Mouse (Mus musculus) lung, embryonic 14.5 days (tissue): Measurements from ENCODE around the gene Msi1. TPM values are rescaled to one million over a fixed set of nuclear protein-coding genes. Genes with fewer than 3 reads are reported as not detected.

Experiments
- ATAC-seq: fragments of 200-750 bp; cut with Nextera tagmentation; 2 replicates; pipeline ENCODE4 v1.8.0; 2017; ENCODE audit warnings: mild to moderate bottlenecking, moderate TSS enrichment, moderate library complexity; ENCODE audit not compliant: insufficient read depth
- DNase-seq: peaks from one replicate; pipeline ENCODE4 v3.0.0-alpha.2; 2015
- H3K27ac ChIP-seq: fragments of 300-500 bp; sonication (generic); 2 replicates; pipeline ENCODE4 v1.5.1; 2014; ENCODE audit warnings: low read depth, mild to moderate bottlenecking, moderate library complexity
- H3K27me3 ChIP-seq: fragments of 300-500 bp; sonication (generic); 2 replicates; pipeline ENCODE4 v1.6.1; 2014; ENCODE audit warnings: low read length, control low read depth; ENCODE audit not compliant: insufficient read depth
- H3K36me3 ChIP-seq: fragments of 300-500 bp; sonication (generic); 2 replicates; pipeline ENCODE4 v1.6.1; 2014; ENCODE audit warnings: control low read depth; ENCODE audit not compliant: insufficient read depth
- H3K4me1 ChIP-seq: fragments of 300-500 bp; sonication (generic); 2 replicates; pipeline ENCODE4 v1.6.1; 2014; ENCODE audit warnings: antibody characterized with exemption, control low read depth; ENCODE audit not compliant: insufficient read depth
- H3K4me2 ChIP-seq: fragments of 300-500 bp; sonication (generic); 2 replicates; pipeline ENCODE4 v1.6.1; 2014; ENCODE audit warnings: mild to moderate bottlenecking
- H3K4me3 ChIP-seq: fragments of 300-500 bp; sonication (generic); 2 replicates; pipeline ENCODE4 v1.5.1; 2014; ENCODE audit warnings: low read depth, low read length
- H3K9ac ChIP-seq: fragments of 300-500 bp; sonication (generic); 2 replicates; pipeline ENCODE4 v1.6.1; 2014
- H3K9me3 ChIP-seq: fragments of 300-500 bp; sonication (generic); 2 replicates; pipeline ENCODE4 v1.6.1; 2016; ENCODE audit warnings: low read depth, low read length, control low read depth
- CTCF ChIP-seq: IDR thresholded peaks from 2 replicates; pipeline ENCODE4 v1.5.1; 2016; ENCODE audit warnings: antibody characterized with exemption, low read depth
- WGBS: fragments of 180-500 bp; shearing (Covaris S2); extraction: QIAGEN DNeasy Blood & Tissue Kit; methylation state at CpG from one replicate; pipeline ENCODE4 v1.1.7; 2014; 5-methylcytosine and 5-hydroxymethylcytosine counted together
- polyA plus RNA-seq: library from polyadenylated mRNA; unstranded; fragments of >200 nt; fragmentation: Nextera tagmentation; extraction: Ambion mirVana; gene quantifications from 2 replicates; pipeline ENCODE4 v1.2.1, GENCODE M21; 2014

Gene Msi1
- polyA plus RNA-seq, 1 experiment from 2014 or later: 21.2 TPM

GRCm38 (mm10) chr5:115485489-115486205, 56.2 kb downstream of the Msi1 start:
- H3K9ac ChIP-seq: no peak overlapping the region
- no peak overlapping the region for H3K4me3 ChIP-seq
- WGBS: 70% methylated on average over 18 of the region's 18 CpGs
- no peak for TF ChIP-seq CTCF
- H3K27ac ChIP-seq: no peak overlapping the region
- H3K27me3 ChIP-seq: no peaks in the 10 kb centered on the region
- H3K4me1 ChIP-seq: no peaks in the 10 kb centered on the region
- no peak for DNase-seq
- H3K4me2 ChIP-seq: no peak overlapping the region
- no peaks in the 10 kb centered on the region for H3K9me3 ChIP-seq
- H3K36me3 ChIP-seq: no peaks in the 10 kb centered on the region; the same call in 1 of the 2 replicates
- ATAC-seq: no peak

GRCm38 (mm10) chr5:115486726-115487125, 57.3 kb downstream of the Msi1 start:
- H3K9ac ChIP-seq: no peak overlapping the region
- H3K9me3 ChIP-seq: no peaks in the 10 kb centered on the region
- no peaks in the 10 kb centered on the region for H3K27me3 ChIP-seq
- no peak overlapping the region for H3K4me2 ChIP-seq
- WGBS: 35% methylated on average over 4 of the region's 4 CpGs
- H3K36me3 ChIP-seq: no peaks in the 10 kb centered on the region
- H3K4me3 ChIP-seq: no peak overlapping the region
- DNase-seq (no peak), ATAC-seq (no peak)
- TF ChIP-seq CTCF: no peak
- no peak overlapping the region for H3K27ac ChIP-seq
- H3K4me1 ChIP-seq: no peaks in the 10 kb centered on the region

- 76% methylated on average over 8 of the region's 8 CpGs for WGBS
- no peaks in the 10 kb centered on the region for H3K27me3 ChIP-seq
- H3K9ac ChIP-seq: no peak overlapping the region
- DNase-seq: no peak
- H3K4me2 ChIP-seq: no peak overlapping the region
- no peaks in the 10 kb centered on the region for H3K36me3 ChIP-seq
- H3K4me3 ChIP-seq: no peak overlapping the region
- H3K27ac ChIP-seq: no peak overlapping the region
- ATAC-seq: no peak
- H3K4me1 ChIP-seq: 0 out of 2 replicates have a peak, but pooled peaks cover 3% of the 10 kb centered on the region
- H3K9me3 ChIP-seq: no peaks in the 10 kb centered on the region
- no peak for TF ChIP-seq CTCF
These were observed 58.0 kb downstream of the Msi1 start for GRCm38 (mm10) chr5:115487353-115487752.

GRCm38 (mm10) chr5:115487942-115488580, 58.7 kb downstream of the Msi1 start:
- WGBS: 72% methylated on average over 9 of the region's 9 CpGs
- TF ChIP-seq CTCF: no peak
- Histone ChIP-seq H3K4me1 (0 out of 2 replicates have a peak, but pooled peaks cover 3% of the 10 kb centered on the region), H3K36me3 (no peaks in the 10 kb centered on the region), H3K4me2 (no peak overlapping the region), H3K9ac (no peak overlapping the region), H3K27me3 (no peaks in the 10 kb centered on the region), H3K9me3 (no peaks in the 10 kb centered on the region), H3K27ac (no peak overlapping the region), H3K4me3 (no peak overlapping the region)
- DNase-seq: no peak
- no peak for ATAC-seq

- Histone ChIP-seq H3K9me3 (no peaks in the 10 kb centered on the region), H3K36me3 (no peaks in the 10 kb centered on the region), H3K4me1 (0 out of 2 replicates have a peak, but pooled peaks cover 5% of the 10 kb centered on the region), H3K4me2 (peak overlapping the region; percentile 66), H3K9ac (peak overlapping the region; percentile 76), H3K27ac (peak overlapping the region; percentile 100), H3K27me3 (no peaks in the 10 kb centered on the region), H3K4me3 (peak overlapping the region; percentile 33)
- TF ChIP-seq CTCF: no peak
- ATAC-seq: peak; percentile 64
- 1% methylated on average over 38 of the region's 39 CpGs for WGBS
- peak; percentile 93 for DNase-seq
These were observed 59.7 kb downstream of the Msi1 start for GRCm38 (mm10) chr5:115488841-115489698.

- peak; percentile 79 for ATAC-seq
- no peaks in the 10 kb centered on the region for H3K9me3 ChIP-seq
- peak; percentile 92 for DNase-seq
- H3K4me1 ChIP-seq: 0 out of 2 replicates have a peak, but pooled peaks cover 5% of the 10 kb centered on the region
- H3K27me3 ChIP-seq: no peaks in the 10 kb centered on the region
- peak overlapping the region; percentile 66 for H3K4me2 ChIP-seq
- H3K27ac ChIP-seq: peak overlapping the region; percentile 100
- under 1% methylated on average over 50 of the region's 50 CpGs for WGBS
- no peaks in the 10 kb centered on the region for H3K36me3 ChIP-seq
- no peak for TF ChIP-seq CTCF
- H3K9ac ChIP-seq: peak overlapping the region; percentile 76
- peak overlapping the region; percentile 28 for H3K4me3 ChIP-seq
These were observed 60.6 kb downstream of the Msi1 start for GRCm38 (mm10) chr5:115489699-115490637.
